Mouse (Mus musculus): Measurements from ENCODE around the gene Prrx2. TPM values are rescaled to one million over a fixed set of nuclear protein-coding genes. Genes with fewer than 3 reads are reported as not detected.

Prrx2 gene
- total RNA-seq, 4 experiments from 2014 or later, result 0.65 to 2.0 (median 0.78) TPM

Other genes starting within 250 kb of the Prrx2 start
- gene Cstad, start 239.9 kb upstream of the Prrx2 start, total RNA-seq (2022), result 1 to 10 TPM in 2 of 4 experiments, under 1 TPM in 2; 0.41 to 1.7 (median 0.77) TPM
- 10 to 100 TPM in 2 of 4 experiments, 1 to 10 TPM in 1, under 1 TPM in 1; 0.80 to 25.5 (median 10.2) TPM for gene 1700001O22Rik, start 31.3 kb upstream of the Prrx2 start, total RNA-seq (2022)
- 10 to 100 TPM in 3 of 4 experiments, 1 to 10 TPM in 1; 9.7 to 14.5 (median 13.3) TPM for gene Ntmt1, start 27.1 kb upstream of the Prrx2 start, total RNA-seq (2022)
- gene Asb6, start 4.6 kb upstream of the Prrx2 start, total RNA-seq (2022), result 1 to 10 TPM; 6.3 to 7.9 (median 7.2) TPM
- gene Ptges, start 94.9 kb downstream of the Prrx2 start, total RNA-seq (2022), result 1 to 10 TPM; 2.2 to 2.7 (median 2.4) TPM
- 10 to 100 TPM; 21.9 to 27.4 (median 25.8) TPM for gene Tor1b, start 118.0 kb downstream of the Prrx2 start, total RNA-seq (2022)
- 1 to 10 TPM; 4.3 to 5.6 (median 4.6) TPM for gene Tor1a, start 133.0 kb downstream of the Prrx2 start, total RNA-seq (2022)
- gene BC005624, start 147.2 kb downstream of the Prrx2 start, total RNA-seq (2022), result 10 to 100 TPM; 26.3 to 31.6 (median 28.2) TPM
- 10 to 100 TPM in 3 of 4 experiments, 1 to 10 TPM in 1; 9.3 to 16.2 (median 12.0) TPM for gene Usp20, start 147.3 kb downstream of the Prrx2 start, total RNA-seq (2022)

Measured in gastrocnemius, adult 8-10 months (tissue).